Mouse (Mus musculus): Measurements from ENCODE around the gene Ercc2. TPM values are rescaled to one million over a fixed set of nuclear protein-coding genes. Genes with fewer than 3 reads are reported as not detected.

Ercc2 gene
- polyA plus RNA-seq, 1 experiment: 41.4 TPM

- Histone ChIP-seq H3K27ac (ENCODE audit: insufficient read depth, low read length) (no peak overlapping the region), H3K4me3 (ENCODE audit: insufficient read depth, low read length) (no peak overlapping the region), H3K4me1 (ENCODE audit: control insufficient read depth, insufficient read depth, low read length) (no peaks in the 10 kb centered on the region)
- TF ChIP-seq POLR2A (IDR thresholded peaks at IDR 0.05; ENCODE audit: extremely low read depth, insufficient read depth, low read length): no peak
- no peak for TF ChIP-seq CTCF (IDR thresholded peaks at IDR 0.05; ENCODE audit: extremely low read depth, insufficient read depth, low read length)
Measured at GRCm38 (mm10) chr7:19413525-19413924, 31.7 kb downstream of the Ercc2 start.

DNA sequence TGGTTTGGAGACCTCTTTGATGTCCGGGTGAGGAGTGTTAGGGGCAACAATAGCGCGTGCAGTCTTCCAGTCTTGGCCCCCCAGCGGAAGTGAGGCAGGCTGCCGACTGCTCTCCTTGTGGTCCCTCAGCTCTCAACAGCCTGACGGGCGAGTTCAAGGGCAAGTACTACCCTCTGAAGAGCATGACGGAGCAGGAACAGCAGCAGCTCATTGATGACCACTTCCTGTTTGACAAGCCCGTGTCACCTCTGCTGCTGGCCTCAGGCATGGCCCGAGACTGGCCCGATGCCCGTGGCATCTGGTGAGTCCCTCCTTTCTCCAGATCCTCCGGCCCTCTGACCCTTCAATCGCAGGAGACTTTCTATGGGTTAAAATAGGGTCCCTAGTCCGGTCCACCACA is 34.8 kb downstream of the Ercc2 start:
- no peak overlapping the region for H3K4me3 ChIP-seq (ENCODE audit: insufficient read depth, low read length)
- TF ChIP-seq CTCF (IDR thresholded peaks at IDR 0.05; ENCODE audit: extremely low read depth, insufficient read depth, low read length) (no peak), POLR2A (IDR thresholded peaks at IDR 0.05; ENCODE audit: extremely low read depth, insufficient read depth, low read length) (no peak)
- no peak overlapping the region for H3K27ac ChIP-seq (ENCODE audit: insufficient read depth, low read length)
- peaks cover 2% of the 10 kb centered on the region; the same call in 1 of the 2 replicates for H3K4me1 ChIP-seq (ENCODE audit: control insufficient read depth, insufficient read depth, low read length)

- no peak for TF ChIP-seq CTCF (IDR thresholded peaks at IDR 0.05; ENCODE audit: extremely low read depth, insufficient read depth, low read length)
- TF ChIP-seq POLR2A (IDR thresholded peaks at IDR 0.05; ENCODE audit: extremely low read depth, insufficient read depth, low read length): no peak
- peak overlapping the region; percentile 22; the same call in 1 of the 2 replicates for H3K4me3 ChIP-seq (ENCODE audit: insufficient read depth, low read length)
- peaks cover 2% of the 10 kb centered on the region; the same call in 1 of the 2 replicates for H3K4me1 ChIP-seq (ENCODE audit: control insufficient read depth, insufficient read depth, low read length)
- no peak overlapping the region for H3K27ac ChIP-seq (ENCODE audit: insufficient read depth, low read length)
Measured at GRCm38 (mm10) chr7:19420121-19420520, 38.3 kb downstream of the Ercc2 start.

GRCm38 (mm10) chr7:19420821-19421636 is 39.2 kb downstream of the Ercc2 start:
- H3K4me3 ChIP-seq (ENCODE audit: insufficient read depth, low read length): peak overlapping the region; percentile 43

DNA sequence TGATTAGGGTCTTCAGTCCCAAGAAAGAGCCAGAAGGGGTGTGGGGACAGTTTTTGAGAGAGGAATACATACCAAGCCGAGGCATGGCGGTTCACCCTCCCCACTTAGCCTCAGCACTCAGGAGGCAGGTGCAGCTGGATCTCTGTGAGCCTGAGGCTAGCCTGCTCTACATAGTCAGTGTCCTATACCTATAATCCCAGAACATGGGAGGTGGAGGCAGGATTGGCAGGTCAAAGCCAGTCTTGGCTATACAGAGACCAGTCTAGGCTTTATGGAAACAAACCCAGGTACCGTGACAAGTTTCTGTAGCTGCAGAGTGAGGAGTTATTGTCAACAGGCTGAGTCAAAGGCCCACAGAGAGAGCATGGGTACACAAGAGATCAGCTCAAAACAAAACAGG is 41.3 kb downstream of the Ercc2 start:
- no peak overlapping the region for H3K27ac ChIP-seq (ENCODE audit: insufficient read depth, low read length)
- TF ChIP-seq POLR2A (IDR thresholded peaks at IDR 0.05; ENCODE audit: extremely low read depth, insufficient read depth, low read length) (no peak), CTCF (IDR thresholded peaks at IDR 0.05; ENCODE audit: extremely low read depth, insufficient read depth, low read length) (no peak)
- peaks cover 4% of the 10 kb centered on the region; the same call in 1 of the 2 replicates for H3K4me1 ChIP-seq (ENCODE audit: control insufficient read depth, insufficient read depth, low read length)
- H3K4me3 ChIP-seq (ENCODE audit: insufficient read depth, low read length): no peak overlapping the region

More at GRCm38 (mm10) chr7:19420821-19421636, 39.2 kb downstream of the Ercc2 start:
- H3K27ac ChIP-seq (ENCODE audit: insufficient read depth, low read length): no peak overlapping the region
- H3K4me1 ChIP-seq (ENCODE audit: control insufficient read depth, insufficient read depth, low read length): peaks cover 2% of the 10 kb centered on the region; the same call in 1 of the 2 replicates
- TF ChIP-seq CTCF (IDR thresholded peaks at IDR 0.05; ENCODE audit: extremely low read depth, insufficient read depth, low read length) (no peak), POLR2A (IDR thresholded peaks at IDR 0.05; ENCODE audit: extremely low read depth, insufficient read depth, low read length) (no peak)

GRCm38 (mm10) chr7:19424051-19424450 is 42.2 kb downstream of the Ercc2 start:
- H3K27ac ChIP-seq (ENCODE audit: insufficient read depth, low read length): no peak overlapping the region
- H3K4me3 ChIP-seq (ENCODE audit: insufficient read depth, low read length): no peak overlapping the region
- TF ChIP-seq CTCF (IDR thresholded peaks at IDR 0.05; ENCODE audit: extremely low read depth, insufficient read depth, low read length) (no peak), POLR2A (IDR thresholded peaks at IDR 0.05; ENCODE audit: extremely low read depth, insufficient read depth, low read length) (no peak)
- peaks cover 4% of the 10 kb centered on the region; the same call in 1 of the 2 replicates for H3K4me1 ChIP-seq (ENCODE audit: control insufficient read depth, insufficient read depth, low read length)

DNA sequence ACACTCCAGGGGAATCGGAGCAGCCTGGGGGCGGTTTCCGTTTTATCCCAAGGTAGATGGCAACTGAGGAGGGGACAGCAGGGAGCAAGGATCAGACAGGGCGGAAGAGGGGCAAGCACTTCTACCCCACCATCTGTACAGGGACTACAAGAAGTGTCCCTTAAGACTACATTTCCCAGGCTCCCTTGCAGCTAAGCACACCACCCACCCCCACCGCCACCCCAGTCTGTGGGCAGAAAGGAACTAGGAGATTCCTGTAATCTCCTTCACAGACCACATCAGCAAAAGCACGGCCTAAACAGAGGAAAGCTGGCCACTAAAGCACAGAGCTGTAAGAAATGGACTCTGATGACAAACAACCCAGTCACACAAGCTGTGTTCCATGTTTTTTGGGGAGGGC is 44.5 kb downstream of the Ercc2 start:
- H3K4me1 ChIP-seq (ENCODE audit: control insufficient read depth, insufficient read depth, low read length): peaks cover 2% of the 10 kb centered on the region; the same call in 1 of the 2 replicates
- H3K4me3 ChIP-seq (ENCODE audit: insufficient read depth, low read length): no peak overlapping the region
- TF ChIP-seq POLR2A (IDR thresholded peaks at IDR 0.05; ENCODE audit: extremely low read depth, insufficient read depth, low read length) (no peak), CTCF (IDR thresholded peaks at IDR 0.05; ENCODE audit: extremely low read depth, insufficient read depth, low read length) (no peak)
- H3K27ac ChIP-seq (ENCODE audit: insufficient read depth, low read length): peak overlapping the region; percentile 19; the same call in 1 of the 2 replicates

DNA sequence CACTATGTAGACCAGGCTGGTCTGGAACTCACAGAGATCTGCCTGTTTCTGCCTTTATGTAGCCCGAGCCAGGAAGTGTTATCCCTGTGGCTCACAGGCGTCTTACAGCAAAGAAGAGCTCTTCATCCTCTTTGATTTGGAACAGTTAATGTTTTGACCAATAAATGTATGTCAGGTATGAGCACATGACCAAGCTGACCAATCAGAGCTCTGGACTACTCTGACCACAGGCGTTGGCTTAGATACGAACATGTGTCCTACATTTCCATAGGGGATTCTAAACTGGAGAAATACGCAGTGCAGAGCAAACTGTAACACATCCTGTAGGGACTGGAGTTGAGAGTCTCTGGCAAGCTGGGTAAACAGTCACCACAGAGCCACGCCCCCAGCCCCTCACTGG is 45.1 kb downstream of the Ercc2 start:
- H3K4me1 ChIP-seq (ENCODE audit: control insufficient read depth, insufficient read depth, low read length): peaks cover 2% of the 10 kb centered on the region; the same call in 1 of the 2 replicates
- no peak for TF ChIP-seq POLR2A (IDR thresholded peaks at IDR 0.05; ENCODE audit: extremely low read depth, insufficient read depth, low read length)
- no peak for TF ChIP-seq CTCF (IDR thresholded peaks at IDR 0.05; ENCODE audit: extremely low read depth, insufficient read depth, low read length)
- H3K4me3 ChIP-seq (ENCODE audit: insufficient read depth, low read length): no peak overlapping the region
- peak overlapping the region; percentile 19; the same call in 1 of the 2 replicates for H3K27ac ChIP-seq (ENCODE audit: insufficient read depth, low read length)

- TF ChIP-seq CTCF (IDR thresholded peaks at IDR 0.05; ENCODE audit: extremely low read depth, insufficient read depth, low read length) (no peak), POLR2A (IDR thresholded peaks at IDR 0.05; ENCODE audit: extremely low read depth, insufficient read depth, low read length) (no peak)
- Histone ChIP-seq H3K4me1 (ENCODE audit: control insufficient read depth, insufficient read depth, low read length) (peaks cover 2% of the 10 kb centered on the region; the same call in 1 of the 2 replicates), H3K27ac (ENCODE audit: insufficient read depth, low read length) (no peak overlapping the region), H3K4me3 (ENCODE audit: insufficient read depth, low read length) (no peak overlapping the region)
Measured at GRCm38 (mm10) chr7:19427999-19428650, 46.3 kb downstream of the Ercc2 start.

Measured in cortical plate, adult 2 months (tissue).